Mouse (Mus musculus) testis, postnatal 14 days (tissue): Measurements from ENCODE around the gene 2010111I01Rik.

ENCODE experiments used
- DNase-seq: peaks from one replicate; pipeline ENCODE4 v3.0.0; 2021; ENCODE audit warnings: low spot score

2010111I01Rik gene

GRCm38 (mm10) chr13:63154851-63155571 is 190.3 kb downstream of the 2010111I01Rik start:
- DNase-seq = no peak

DNA sequence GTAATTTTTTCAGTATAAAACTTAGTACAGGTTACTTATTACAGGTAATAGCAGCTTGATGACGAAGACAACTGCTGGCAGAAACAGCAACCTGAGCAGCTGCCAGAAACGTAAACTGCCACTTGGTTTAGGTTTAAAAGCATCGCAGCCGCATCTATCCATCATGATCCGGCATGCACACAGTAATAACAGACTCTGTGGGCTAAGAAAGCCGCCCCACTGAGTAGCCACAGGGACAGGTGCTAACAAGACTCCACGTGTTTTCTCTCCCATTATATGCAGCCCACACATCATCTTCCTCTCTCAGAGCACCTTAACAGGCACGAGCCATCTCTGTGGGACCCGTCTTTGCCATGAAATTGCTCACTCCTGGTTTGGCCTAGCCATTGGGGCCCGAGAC is 191.6 kb downstream of the 2010111I01Rik start:
- DNase-seq = no peak

DNA sequence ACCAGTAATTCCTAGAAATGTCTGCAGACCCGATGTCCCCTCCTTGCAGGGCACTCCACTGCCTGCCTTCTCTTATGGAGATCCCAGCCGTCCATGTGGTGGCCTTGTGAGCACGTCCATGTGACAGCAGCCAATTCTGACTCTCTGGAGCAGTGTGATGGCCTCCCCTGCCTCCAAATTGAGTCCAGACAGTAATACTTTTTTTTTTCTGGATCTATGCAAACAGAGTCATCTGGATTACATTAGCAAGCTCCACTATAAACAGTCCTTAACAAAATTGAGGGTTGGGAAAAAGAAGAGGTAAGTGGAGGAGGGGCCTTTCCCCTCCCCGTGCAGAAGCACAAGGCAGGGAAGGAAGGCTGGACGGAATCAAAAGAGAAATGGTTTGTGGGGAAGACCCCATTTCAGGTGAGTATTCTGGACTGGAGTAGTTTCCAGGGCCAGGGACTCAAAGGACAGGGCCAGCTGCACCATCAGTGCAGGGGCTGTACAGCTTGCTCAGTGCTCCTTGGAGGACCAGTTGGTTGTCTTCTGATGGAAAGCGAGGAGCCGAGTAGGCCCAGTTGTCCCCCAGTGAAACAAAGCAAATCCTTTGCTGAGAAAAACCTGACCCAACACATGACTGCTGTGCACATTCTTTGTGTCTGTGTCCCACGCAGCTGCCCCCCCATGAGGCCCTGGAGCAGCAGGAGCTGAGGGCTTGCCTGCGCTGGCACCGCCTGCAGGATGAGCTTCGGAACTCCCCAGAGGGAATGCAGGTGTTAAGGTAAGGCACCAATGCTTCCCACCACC is 205.8 kb downstream of the 2010111I01Rik start:
- no peak for DNase-seq

DNA sequence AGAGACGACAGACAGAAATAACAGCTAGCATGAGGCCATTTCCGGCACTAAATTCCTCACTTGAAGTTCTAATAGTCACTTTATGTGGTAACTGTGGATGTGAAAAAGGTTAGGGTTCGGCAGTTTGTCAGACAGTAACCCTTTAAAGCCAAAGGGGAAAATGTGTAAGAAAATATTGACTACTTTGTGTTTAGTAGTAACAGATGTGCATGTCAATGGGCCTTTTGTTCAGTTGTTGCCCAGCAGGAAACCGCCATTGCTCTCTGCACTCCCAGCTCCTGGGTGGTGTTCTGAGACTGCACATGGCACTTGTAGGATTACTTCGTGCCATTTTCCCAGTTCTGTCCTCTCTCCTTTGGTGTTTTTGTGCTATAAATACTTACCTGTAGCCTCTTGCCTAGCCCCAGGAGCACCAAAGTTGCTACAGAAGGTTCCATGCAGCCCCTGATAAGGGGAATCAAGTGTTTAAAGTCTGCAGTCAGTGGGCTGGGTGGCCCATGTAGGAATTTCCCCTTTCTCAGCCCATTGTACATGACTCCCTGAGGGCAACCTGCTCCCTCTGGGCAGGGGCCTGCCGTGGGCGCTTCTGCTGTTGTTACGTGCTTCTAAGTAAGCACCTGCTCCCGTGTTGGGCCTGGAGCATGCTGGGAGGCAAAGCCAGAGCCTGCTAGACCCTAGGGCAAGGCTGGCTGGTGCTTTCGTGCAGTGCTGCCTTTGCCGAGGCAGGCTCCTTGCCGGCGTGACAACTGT is 206.8 kb downstream of the 2010111I01Rik start:
- DNase-seq = no peak

GRCm38 (mm10) chr13:63172097-63172445 is 207.4 kb downstream of the 2010111I01Rik start:
- DNase-seq = no peak

GRCm38 (mm10) chr13:63174252-63175020 is 209.7 kb downstream of the 2010111I01Rik start:
- DNase-seq = no peak

DNA sequence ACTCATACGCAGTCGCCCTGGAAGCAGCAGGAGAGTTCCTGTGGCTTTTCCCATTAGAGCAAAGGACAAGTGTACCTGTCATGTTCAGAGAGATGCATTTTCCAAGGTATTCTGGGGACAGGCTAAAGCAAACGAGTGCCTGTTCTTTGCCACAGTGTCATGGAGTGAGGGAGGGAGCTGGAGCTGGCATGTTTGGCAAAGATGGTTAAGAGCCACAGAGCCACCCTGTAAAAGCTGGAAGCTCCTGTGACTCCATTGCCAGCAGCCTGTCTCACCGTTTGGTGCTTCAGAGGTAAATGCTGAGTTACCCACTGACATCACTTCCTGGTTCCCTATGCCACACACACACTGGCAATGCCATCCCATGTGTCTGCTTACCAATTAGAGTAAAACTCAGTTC is 211.4 kb downstream of the 2010111I01Rik start:
- DNase-seq = no peak

DNA sequence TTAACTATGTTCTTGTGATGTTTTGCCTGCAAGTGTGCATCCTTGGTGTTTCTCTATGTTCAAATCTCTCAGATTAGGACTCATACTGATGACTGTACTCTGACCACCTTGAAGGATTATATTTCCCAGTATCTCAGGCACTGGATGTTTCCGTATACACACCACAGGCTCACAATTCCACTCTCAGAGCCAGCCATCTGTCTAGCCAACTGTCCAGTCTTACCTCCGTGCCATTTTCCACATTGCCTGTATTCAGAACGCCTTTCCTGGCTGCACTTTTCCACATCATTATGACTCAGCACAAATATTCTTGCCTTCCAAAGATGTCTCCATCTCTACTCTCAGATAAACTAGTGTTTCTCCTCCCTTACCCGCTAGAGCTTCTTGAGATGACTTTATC is 212.5 kb downstream of the 2010111I01Rik start:
- DNase-seq = no peak

- DNase-seq = no peak
These were observed 216.0 kb downstream of the 2010111I01Rik start for GRCm38 (mm10) chr13:63180641-63181235.

DNA sequence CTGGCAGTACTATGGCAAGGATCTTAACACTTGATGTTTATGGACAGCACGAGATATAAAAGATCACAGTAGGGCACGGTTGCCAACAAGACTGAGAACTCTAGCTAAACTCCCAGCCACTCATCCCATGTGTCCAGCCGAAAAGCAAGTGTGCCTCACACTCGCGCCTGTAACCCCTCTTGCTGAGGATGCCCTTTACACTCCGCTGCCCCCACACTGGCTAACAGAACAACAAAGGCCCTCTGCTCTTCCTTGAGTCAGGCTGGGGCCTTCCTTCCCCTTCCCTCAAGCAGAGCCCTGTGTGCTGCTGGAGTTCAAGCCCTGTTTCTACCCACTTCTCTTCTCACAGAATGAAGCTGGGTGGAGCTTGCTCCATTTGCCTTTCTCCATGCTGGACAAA is 220.3 kb downstream of the 2010111I01Rik start:
- DNase-seq = no peak

DNA sequence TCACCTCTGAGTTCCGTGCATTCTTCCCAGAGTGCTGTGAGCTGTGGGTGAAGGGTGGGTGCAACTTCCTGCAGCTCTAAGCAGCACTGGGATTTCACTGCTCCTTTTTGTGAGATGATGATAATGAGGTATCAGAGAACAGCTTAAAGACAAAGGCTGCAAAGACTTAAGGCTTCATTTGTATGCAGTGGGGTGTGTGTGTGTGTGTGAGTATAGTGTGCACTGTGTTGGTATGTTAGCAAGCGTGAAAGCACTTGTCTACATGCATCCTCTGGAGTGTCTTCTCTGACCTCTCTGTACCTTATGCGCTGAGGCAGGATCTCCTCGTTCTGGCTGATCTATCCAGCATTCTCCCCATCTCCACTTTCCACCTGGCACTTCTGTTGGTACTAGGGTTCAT is 221.5 kb downstream of the 2010111I01Rik start:
- DNase-seq = no peak

- no peak for DNase-seq
These were observed 221.9 kb downstream of the 2010111I01Rik start for GRCm38 (mm10) chr13:63186642-63187041.

DNA sequence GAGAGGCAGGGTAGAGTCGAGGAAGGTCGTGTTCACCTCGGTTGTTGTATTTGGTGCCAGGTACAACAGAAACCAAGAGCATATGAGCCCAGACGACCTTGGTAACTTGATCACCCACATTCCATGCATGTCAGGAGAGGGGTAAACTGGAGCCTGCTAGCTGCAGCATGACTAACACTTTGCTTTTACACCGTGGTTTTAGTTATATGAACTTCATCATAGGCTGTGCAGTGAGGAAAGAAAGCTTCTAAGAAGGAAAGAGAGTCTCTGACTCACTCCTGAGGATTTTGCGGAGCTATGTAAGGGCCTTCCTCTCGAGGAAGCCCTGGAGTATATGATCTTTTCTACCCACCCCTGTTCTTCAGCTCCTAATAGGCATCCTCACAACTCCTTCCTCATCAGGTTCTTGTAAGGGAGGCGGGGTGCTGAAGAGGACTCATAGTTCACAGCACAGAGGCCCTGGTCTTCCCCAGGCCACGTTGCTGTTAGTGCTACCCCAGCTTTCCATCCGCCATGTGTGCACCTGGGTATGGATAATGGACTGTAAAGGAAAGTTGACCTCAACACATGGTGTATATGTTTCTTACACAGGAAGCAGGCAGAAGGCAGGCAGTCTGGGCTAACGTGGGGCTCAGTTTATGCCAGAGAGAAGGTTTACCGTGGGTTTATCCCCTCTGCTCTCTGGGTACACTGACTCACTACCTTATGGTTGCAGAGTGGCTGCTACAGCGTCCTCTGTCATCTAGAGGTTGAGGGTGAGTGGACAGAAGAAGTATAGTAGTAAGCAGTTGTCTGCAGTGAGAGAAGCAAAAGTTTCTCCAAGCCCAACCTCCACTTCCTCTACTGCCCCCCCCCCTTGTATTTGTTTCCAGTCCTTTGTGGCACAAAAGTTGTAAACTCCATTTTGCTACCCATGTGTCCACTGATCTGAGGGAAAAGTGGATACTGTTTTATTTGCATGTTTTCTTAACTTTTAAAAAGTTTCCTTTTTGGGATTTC is 222.8 kb downstream of the 2010111I01Rik start:
- no peak for DNase-seq

DNA sequence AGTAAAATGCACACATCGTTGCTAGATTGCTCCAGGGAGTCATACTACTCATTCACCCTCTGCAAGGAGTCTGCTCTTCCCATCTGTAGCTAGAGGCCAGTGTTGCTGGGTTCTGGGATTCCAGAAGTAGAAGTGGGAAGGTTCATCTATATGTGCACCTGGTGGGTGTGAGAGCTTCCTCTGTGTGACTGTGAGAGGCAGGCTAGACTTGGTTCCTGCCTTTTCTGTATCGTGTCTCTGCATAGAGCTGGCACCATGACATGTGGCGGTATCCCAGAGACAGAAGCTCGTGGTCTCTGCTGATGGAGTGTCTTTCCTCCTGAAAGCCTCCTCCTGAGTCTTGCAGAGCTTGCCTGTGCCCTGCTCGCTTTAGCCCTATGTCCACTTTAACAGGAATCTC is 223.6 kb downstream of the 2010111I01Rik start:
- DNase-seq = no peak

DNA sequence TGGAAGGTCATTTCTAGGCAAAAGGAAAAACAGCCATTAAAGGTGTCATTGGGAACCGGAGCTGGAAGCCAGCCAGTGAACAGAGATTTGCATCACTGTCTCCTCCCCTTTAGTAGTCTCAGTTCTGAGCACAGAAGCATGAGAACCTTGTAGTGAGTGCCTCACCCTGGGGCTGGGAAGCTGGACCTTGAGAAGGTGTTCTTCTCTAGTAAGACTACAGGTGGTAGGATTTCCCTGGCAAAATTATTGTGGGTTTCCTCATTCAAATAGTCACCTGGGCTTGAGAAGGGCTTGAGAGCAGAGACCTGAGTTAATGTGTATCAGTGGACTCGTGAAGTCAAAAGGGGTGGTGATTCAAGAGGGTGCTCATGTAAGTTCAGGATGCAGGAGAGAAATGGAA is 224.1 kb downstream of the 2010111I01Rik start:
- no peak for DNase-seq

DNA sequence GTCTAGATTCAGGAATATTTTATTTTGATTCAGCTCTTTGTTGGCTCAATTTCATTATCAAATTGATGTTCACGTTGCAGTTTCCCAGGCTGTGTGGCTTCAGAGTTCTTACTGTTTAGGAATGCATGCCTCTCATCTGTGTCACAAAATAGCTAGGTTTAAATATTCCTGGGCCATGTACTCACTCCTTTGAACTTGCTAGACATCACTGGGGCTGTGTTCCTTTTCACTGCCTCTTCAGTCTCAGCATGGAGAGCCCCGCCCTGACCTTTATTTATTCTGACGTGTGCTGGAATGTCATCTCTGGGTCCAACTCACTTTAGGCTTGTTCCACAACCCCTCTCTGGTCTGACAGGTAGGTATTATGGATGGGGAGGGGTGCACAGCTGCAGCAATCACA is 228.7 kb downstream of the 2010111I01Rik start:
- no peak for DNase-seq

GRCm38 (mm10) chr13:63198038-63198437 is 233.3 kb downstream of the 2010111I01Rik start:
- DNase-seq = no peak

- DNase-seq = no peak
These were observed 234.9 kb downstream of the 2010111I01Rik start for GRCm38 (mm10) chr13:63199588-63199987.

GRCm38 (mm10) chr13:63203502-63204278 is 239.0 kb downstream of the 2010111I01Rik start:
- no peak for DNase-seq

DNA sequence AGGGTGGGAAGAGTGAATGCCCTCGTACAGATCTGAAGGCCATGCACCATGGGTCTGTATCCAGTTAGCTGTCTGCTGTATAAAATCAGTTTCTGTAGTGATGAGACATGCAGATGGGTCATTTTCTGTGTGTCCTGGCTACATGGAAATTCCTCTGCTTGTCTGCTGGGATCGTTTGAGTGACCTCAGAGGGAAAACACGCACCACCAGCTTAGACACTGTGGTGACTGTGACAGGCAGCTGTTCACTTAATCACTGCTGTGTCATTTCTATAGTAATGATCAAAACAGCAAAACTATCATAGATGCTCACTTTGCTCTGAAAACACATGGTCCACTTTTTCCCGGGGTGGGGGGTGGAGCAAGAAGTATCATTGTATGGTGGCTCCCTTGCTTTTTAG is 241.1 kb downstream of the 2010111I01Rik start:
- no peak for DNase-seq
